Mouse (Mus musculus) cortical plate, adult 2 months (tissue): Measurements from ENCODE around the gene Fgd2.

Experiments
- CTCF ChIP-seq: fragments of 200-500 bp; IDR thresholded peaks from 2 replicates; pipeline ENCODE4 v1.5.1; 2011; ENCODE audit warnings: mild to moderate bottlenecking, control low read depth, low read length; ENCODE audit not compliant: insufficient read depth; ENCODE audit errors: extremely low read depth
- POLR2A ChIP-seq: fragments of 200-500 bp; IDR thresholded peaks from 2 replicates; pipeline ENCODE4 v1.6.1; 2011; ENCODE audit warnings: mild to moderate bottlenecking, low read length, control low read depth; ENCODE audit not compliant: insufficient read depth; ENCODE audit errors: extremely low read depth

DNA sequence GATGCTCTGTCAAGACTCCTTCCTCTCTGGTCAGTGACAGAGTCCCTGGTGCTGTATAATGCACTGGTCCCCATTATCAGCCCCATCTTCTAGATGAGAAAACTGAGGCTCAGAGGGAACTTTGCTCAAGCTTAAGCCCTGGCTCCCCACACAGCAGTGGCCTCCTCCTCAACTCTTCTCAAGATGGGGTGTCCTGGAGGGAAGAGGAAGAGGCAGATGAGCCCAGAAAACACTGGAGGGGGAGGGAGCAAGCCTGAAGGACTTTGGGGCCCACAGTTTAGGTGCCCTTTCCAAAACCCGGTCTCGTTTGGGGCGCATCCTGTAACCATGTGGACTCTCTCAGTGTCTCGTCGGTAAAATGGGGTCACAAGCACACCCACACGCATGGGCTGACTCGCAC is 41.2 kb upstream of the Fgd2 start:
- TF ChIP-seq CTCF = no peak
- TF ChIP-seq POLR2A = no peak
